Mouse (Mus musculus): Measurements from ENCODE around the gene Golm1. TPM values are rescaled to one million over a fixed set of nuclear protein-coding genes. Genes with fewer than 3 reads are reported as not detected.
"Not testable (repeated sequence)": the region's sequence is repeated elsewhere in the genome, so short reads cannot be mapped to it uniquely, and the experiment has no call there.

Gene Golm1
- polyA plus RNA-seq, 2 experiments: 25.5 to 43.3 TPM

GRCm38 (mm10) chr13:59609885-59610284 lies 65.7 kb downstream of the Golm1 start:
- Histone ChIP-seq H3K27ac (no peak overlapping the region), H3K9me3 (ENCODE audit: control insufficient read depth, low read length) (no peaks in the 10 kb centered on the region), H3K4me1 (replicated peaks; ENCODE audit: control insufficient read depth in 2 of 2, insufficient read depth in 2 of 2, low read length in 1 of 2) (peaks cover 0 to 2% of the 10 kb centered on the region in 2 experiments; a peak in 1 of 4 replicates), H3K4me2 (ENCODE audit: low read depth) (no peak overlapping the region), H3K27me3 (ENCODE audit: control insufficient read depth, insufficient read depth, low read length) (no peaks in the 10 kb centered on the region), H3K9ac (replicated peaks) (no peak overlapping the region), H3K36me3 (replicated peaks; ENCODE audit: control insufficient read depth, insufficient read depth, low read depth) (peaks cover 8% of the 10 kb centered on the region), H3K4me3 (ENCODE audit: insufficient read depth in 1 of 2, low read depth in 2 of 2, low read length in 2 of 2) (no peak overlapping the region)
- TF ChIP-seq CTCF (IDR thresholded peaks at IDR 0.05; ENCODE audit: low read depth) (no peak), EP300 (IDR thresholded peaks at IDR 0.05; ENCODE audit: low read depth) (no peak)
- DNase-seq (ENCODE audit: low read depth in 3 of 3, low spot score in 3 of 3) (no peak), ATAC-seq (ENCODE audit: insufficient read depth) (no peak)
- 74% methylated on average over 4 of the region's 4 CpGs for WGBS (ENCODE audit: insufficient replicate concordance)

GRCm38 (mm10) chr13:59605221-59605922 lies 70.2 kb downstream of the Golm1 start:
- no peak overlapping the region for H3K4me3 ChIP-seq (ENCODE audit: insufficient read depth in 1 of 2, low read depth in 2 of 2, low read length in 2 of 2)
- DNase-seq (ENCODE audit: low read depth in 3 of 3, low spot score in 3 of 3) (no peak), ATAC-seq (ENCODE audit: insufficient read depth) (no peak)
- H3K27me3 ChIP-seq (ENCODE audit: control insufficient read depth, insufficient read depth, low read length): no peaks in the 10 kb centered on the region
- no peaks in the 10 kb centered on the region for H3K9me3 ChIP-seq (ENCODE audit: control insufficient read depth, low read length)
- no peak overlapping the region for H3K9ac ChIP-seq (replicated peaks)
- peaks cover 23% of the 10 kb centered on the region for H3K36me3 ChIP-seq (replicated peaks; ENCODE audit: control insufficient read depth, insufficient read depth, low read depth)
- H3K4me2 ChIP-seq (ENCODE audit: low read depth): no peak overlapping the region
- 0 out of 4 replicates have a peak, but pooled peaks cover 0 to 4% of the 10 kb centered on the region in 2 experiments for H3K4me1 ChIP-seq (replicated peaks; ENCODE audit: control insufficient read depth in 2 of 2, insufficient read depth in 2 of 2, low read length in 1 of 2)
- no peak for TF ChIP-seq EP300 (IDR thresholded peaks at IDR 0.05; ENCODE audit: low read depth)
- TF ChIP-seq CTCF (IDR thresholded peaks at IDR 0.05; ENCODE audit: low read depth): no peak
- WGBS (ENCODE audit: insufficient replicate concordance): 61% methylated on average over 10 of the region's 10 CpGs
- no peak overlapping the region for H3K27ac ChIP-seq

- H3K27ac ChIP-seq: no peak overlapping the region
- WGBS (ENCODE audit: insufficient replicate concordance): 70% methylated on average over 1 of the region's 1 CpGs
- no peak overlapping the region for H3K4me3 ChIP-seq (ENCODE audit: insufficient read depth in 1 of 2, low read depth in 2 of 2, low read length in 2 of 2)
- no peaks in the 10 kb centered on the region for H3K9me3 ChIP-seq (ENCODE audit: control insufficient read depth, low read length)
- no peak overlapping the region for H3K9ac ChIP-seq (replicated peaks)
- ATAC-seq (ENCODE audit: insufficient read depth) (no peak), DNase-seq (ENCODE audit: low read depth in 3 of 3, low spot score in 3 of 3) (no peak)
- no peaks in the 10 kb centered on the region for H3K27me3 ChIP-seq (ENCODE audit: control insufficient read depth, insufficient read depth, low read length)
- TF ChIP-seq CTCF (IDR thresholded peaks at IDR 0.05; ENCODE audit: low read depth): no peak
- no peak for TF ChIP-seq EP300 (IDR thresholded peaks at IDR 0.05; ENCODE audit: low read depth)
- 0 out of 4 replicates have a peak, but pooled peaks cover 0 to 4% of the 10 kb centered on the region in 2 experiments for H3K4me1 ChIP-seq (replicated peaks; ENCODE audit: control insufficient read depth in 2 of 2, insufficient read depth in 2 of 2, low read length in 1 of 2)
- H3K36me3 ChIP-seq (replicated peaks; ENCODE audit: control insufficient read depth, insufficient read depth, low read depth): peaks cover 24% of the 10 kb centered on the region
- no peak overlapping the region for H3K4me2 ChIP-seq (ENCODE audit: low read depth)
These were observed 71.1 kb downstream of the Golm1 start for GRCm38 (mm10) chr13:59604511-59604910.

- Histone ChIP-seq H3K9ac (replicated peaks) (no peak overlapping the region), H3K36me3 (replicated peaks; ENCODE audit: control insufficient read depth, insufficient read depth, low read depth) (peaks cover 22% of the 10 kb centered on the region), H3K9me3 (ENCODE audit: control insufficient read depth, low read length) (no peaks in the 10 kb centered on the region), H3K27me3 (ENCODE audit: control insufficient read depth, insufficient read depth, low read length) (no peaks in the 10 kb centered on the region), H3K27ac (no peak overlapping the region), H3K4me3 (ENCODE audit: insufficient read depth in 1 of 2, low read depth in 2 of 2, low read length in 2 of 2) (no peak overlapping the region), H3K4me2 (ENCODE audit: low read depth) (no peak overlapping the region), H3K4me1 (replicated peaks; ENCODE audit: control insufficient read depth in 2 of 2, insufficient read depth in 2 of 2, low read length in 1 of 2) (0 out of 4 replicates have a peak, but pooled peaks cover 0 to 4% of the 10 kb centered on the region in 2 experiments)
- peak; percentile 39; the same call in 1 of the 2 replicates for ATAC-seq (ENCODE audit: insufficient read depth)
- 34% methylated on average over 5 of the region's 5 CpGs for WGBS (ENCODE audit: insufficient replicate concordance)
- DNase-seq (ENCODE audit: low read depth in 3 of 3, low spot score in 3 of 3): no peak
- TF ChIP-seq CTCF (IDR thresholded peaks at IDR 0.05; ENCODE audit: low read depth): no peak
- no peak for TF ChIP-seq EP300 (IDR thresholded peaks at IDR 0.05; ENCODE audit: low read depth)
These were observed 72.5 kb downstream of the Golm1 start for GRCm38 (mm10) chr13:59603096-59603495.

DNA sequence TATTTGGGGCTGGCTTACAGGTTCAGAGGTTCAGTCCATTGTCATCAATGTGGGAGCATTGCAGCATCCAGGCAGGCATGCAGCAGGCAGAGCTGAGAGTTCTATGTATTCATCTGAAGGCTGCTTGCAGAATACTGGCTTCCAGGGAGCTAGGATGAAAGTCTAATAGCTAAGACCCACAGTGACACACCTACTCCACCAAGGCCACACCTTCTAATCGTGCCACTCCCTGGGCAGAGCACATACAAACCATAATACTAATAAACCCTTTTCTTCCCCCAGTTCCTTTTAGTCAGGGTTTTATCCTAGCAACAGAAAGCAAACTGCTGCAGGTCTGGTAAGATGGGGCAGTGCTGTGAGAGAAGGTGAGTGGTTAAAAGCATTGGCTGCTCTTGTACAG lies 83.0 kb downstream of the Golm1 start:
- H3K27ac ChIP-seq: no peak overlapping the region
- DNase-seq (ENCODE audit: low read depth in 3 of 3, low spot score in 3 of 3) (no peak), ATAC-seq (ENCODE audit: insufficient read depth) (no peak)
- peaks cover 7% of the 10 kb centered on the region for H3K36me3 ChIP-seq (replicated peaks; ENCODE audit: control insufficient read depth, insufficient read depth, low read depth)
- no peaks in the 10 kb centered on the region for H3K9me3 ChIP-seq (ENCODE audit: control insufficient read depth, low read length)
- no peak overlapping the region for H3K9ac ChIP-seq (replicated peaks)
- H3K4me3 ChIP-seq (ENCODE audit: insufficient read depth in 1 of 2, low read depth in 2 of 2, low read length in 2 of 2): no peak overlapping the region
- H3K27me3 ChIP-seq (ENCODE audit: control insufficient read depth, insufficient read depth, low read length): no peaks in the 10 kb centered on the region
- WGBS (ENCODE audit: insufficient replicate concordance): 44% methylated on average over 1 of the region's 1 CpGs
- peaks cover 5 to 13% of the 10 kb centered on the region in 2 experiments for H3K4me1 ChIP-seq (replicated peaks; ENCODE audit: control insufficient read depth in 2 of 2, insufficient read depth in 2 of 2, low read length in 1 of 2)
- TF ChIP-seq EP300 (IDR thresholded peaks at IDR 0.05; ENCODE audit: low read depth): no peak
- no peak for TF ChIP-seq CTCF (IDR thresholded peaks at IDR 0.05; ENCODE audit: low read depth)
- no peak overlapping the region for H3K4me2 ChIP-seq (ENCODE audit: low read depth)

DNA sequence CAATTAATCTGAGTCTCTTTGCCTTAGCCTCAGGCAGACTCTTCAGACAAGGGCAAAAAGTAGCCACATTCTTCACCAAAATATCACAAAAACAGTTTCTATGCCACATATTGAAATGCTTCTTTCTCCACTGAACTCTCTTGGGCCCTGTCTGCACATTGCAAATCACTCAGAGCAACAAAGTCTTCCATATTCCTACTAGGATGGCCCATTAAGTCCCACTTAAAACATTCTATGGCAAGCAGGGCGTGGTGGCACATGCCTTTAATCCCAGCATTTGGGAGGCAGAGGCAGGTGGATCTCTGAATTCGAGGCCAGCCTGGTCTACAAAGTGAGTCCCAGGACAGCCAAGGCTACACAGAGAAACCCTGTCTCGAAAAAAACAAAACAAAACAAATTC lies 83.6 kb downstream of the Golm1 start:
- not testable (repeated sequence) for H3K27ac ChIP-seq; H3K36me3 ChIP-seq (replicated peaks; ENCODE audit: control insufficient read depth, insufficient read depth, low read depth); H3K4me3 ChIP-seq (ENCODE audit: insufficient read depth in 1 of 2, low read depth in 2 of 2, low read length in 2 of 2); H3K27me3 ChIP-seq (ENCODE audit: control insufficient read depth, insufficient read depth, low read length); DNase-seq (ENCODE audit: low read depth in 3 of 3, low spot score in 3 of 3); ATAC-seq (ENCODE audit: insufficient read depth); H3K9ac ChIP-seq (replicated peaks); H3K9me3 ChIP-seq (ENCODE audit: control insufficient read depth, low read length); H3K4me2 ChIP-seq (ENCODE audit: low read depth)
- peaks cover 5 to 18% of the 10 kb centered on the region in 2 experiments for H3K4me1 ChIP-seq (replicated peaks; ENCODE audit: control insufficient read depth in 2 of 2, insufficient read depth in 2 of 2, low read length in 1 of 2)
- WGBS (ENCODE audit: insufficient replicate concordance): 61% methylated on average over 3 of the region's 3 CpGs

Measured in liver, embryonic 14.5 days (tissue).